In genomic region chr2:29858748-29859473, GRCm38 (mm10) we compare ENCODE assay signal across 8 mouse cellular contexts. TPM values are rescaled to one million over a fixed set of nuclear protein-coding genes. Genes with fewer than 3 reads are reported as not detected.
DNase-seq lines count a peak whose midpoint lies in the region; ATAC-seq and TF ChIP-seq lines count a peak whose summit lies in the region.

No protein-coding gene starts in this region.

- intact Hi-C loops in left cerebral cortex, postnatal 14 days (cut with DNase I) = loop anchor here (1.0 kb wide), 1 partner anchor 40 kb away; no protein-coding TSS in a partner anchor
- intact Hi-C loops in left cerebral cortex, postnatal 36 days (cut with DNase I) = loop anchor here (5.0 kb wide), 1 partner anchor 42 kb away; no protein-coding TSS in a partner anchor

- 3% methylated on average over 5 of the region's 5 CpGs for WGBS in bone marrow, adult 2 months
- WGBS in kidney, adult 2 months = 10% methylated on average over 5 of the region's 5 CpGs

- no peaks in the 10 kb centered on the region for H3K36me3 ChIP-seq in kidney, adult 2 months (ENCODE audit: control insufficient read depth, insufficient read depth, low read length)

- peak; percentile 53; the same call in 1 of the 2 replicates for TF ChIP-seq CTCF in bone marrow, adult 2 months (IDR thresholded peaks at IDR 0.05; ENCODE audit: control insufficient read depth, insufficient read depth, low read length)
- TF ChIP-seq CTCF in kidney, adult 2 months (conservative IDR thresholded peaks at IDR 0.05; ENCODE audit: insufficient read depth, insufficient read length, low read depth, low read length) = peak; percentile 73

- ATAC-seq in CD4-positive, CD25-positive, alpha-beta regulatory T cell, adult 4 months = no peak

- H3K27me3 ChIP-seq in kidney, adult 2 months (replicated peaks; ENCODE audit: control insufficient read depth, insufficient read depth, low read length) = no peaks in the 10 kb centered on the region

- H3K27ac ChIP-seq in bone marrow, adult 2 months (ENCODE audit: control insufficient read depth, insufficient read depth, low read depth, low read length, poor library complexity) = no peak overlapping the region
- H3K27ac ChIP-seq in kidney, adult 2 months (ENCODE audit: insufficient read depth, low read depth, low read length) = no peak overlapping the region

- H3K4me3 ChIP-seq in bone marrow, adult 2 months (replicated peaks; ENCODE audit: control insufficient read depth, low read depth, low read length) = no peak overlapping the region
- no peak overlapping the region for H3K4me3 ChIP-seq in kidney, adult 2 months (ENCODE audit: insufficient read depth, low read depth, low read length)

- peak; percentile 63 for DNase-seq in CD4-positive, CD25-positive, alpha-beta regulatory T cell, adult 2 months (ENCODE audit: low read depth, low spot score)
- DNase-seq in left cerebral cortex, postnatal 14 days (ENCODE audit: low spot score in 2 of 2) = peak; percentile 50 to 63
- no peak for DNase-seq in left cerebral cortex, postnatal 36 days (ENCODE audit: low spot score in 2 of 2)
- peak; percentile 48 for DNase-seq in kidney, adult 2 months
- peak; percentile 39 for DNase-seq in lung, postnatal 25 days (ENCODE audit: low spot score)
- DNase-seq in thymus, postnatal 25 days = peak; percentile 66

- no peak for TF ChIP-seq POLR2A in bone marrow, adult 2 months (IDR thresholded peaks at IDR 0.05; ENCODE audit: borderline replicate concordance, control insufficient read depth, low read depth, low read length)
- TF ChIP-seq POLR2A in kidney, adult 2 months (IDR thresholded peaks at IDR 0.05; ENCODE audit: low read depth, low read length) = no peak

- H3K4me1 ChIP-seq in bone marrow, adult 2 months (ENCODE audit: control insufficient read depth, insufficient read depth, low read length) = no peaks in the 10 kb centered on the region
- no peaks in the 10 kb centered on the region for H3K4me1 ChIP-seq in kidney, adult 2 months (ENCODE audit: control insufficient read depth, insufficient read depth, low read length)

RNA-seq across cellular contexts. Expression of gene Cercam, which starts 10.1 kb away (rescaled TPM):
- polyA plus RNA-seq in CD4-positive, CD25-positive, alpha-beta regulatory T cell, adult 4 months (2017; shearing (Covaris generic)) = under 1 TPM; 0.20 to 0.87 TPM
- total RNA-seq in left cerebral cortex, postnatal 14 days (2021) = 1 to 10 TPM; 5.2 to 7.2 TPM
- total RNA-seq in left cerebral cortex, postnatal 36 days (2021) = 1 to 10 TPM; 5.8 to 10.0 TPM
- polyA plus RNA-seq in bone marrow, adult 2 months (2011; ENCODE audit: insufficient read depth, insufficient read length, low replicate concordance, missing spikeins) = 8.8 and 12.9 TPM in 2 replicates
- 2.3 and 3.3 TPM in 2 replicates for polyA plus RNA-seq in kidney, adult 2 months (2012; rRNA removed)

RNA-seq across cellular contexts. Expression of gene Odf2, which starts 30.1 kb away (rescaled TPM):
- 10 to 100 TPM; 47.1 to 62.9 TPM for polyA plus RNA-seq in CD4-positive, CD25-positive, alpha-beta regulatory T cell, adult 4 months (2017; shearing (Covaris generic))
- total RNA-seq in left cerebral cortex, postnatal 14 days (2021) = 10 to 100 TPM; 92.6 to 95.3 TPM
- total RNA-seq in left cerebral cortex, postnatal 36 days (2021) = 100 to 1,000 TPM in 1 of 2 experiments, 10 to 100 TPM in 1; 71.9 to 116 TPM
- 55.1 and 78.8 TPM in 2 replicates for polyA plus RNA-seq in bone marrow, adult 2 months (2011; ENCODE audit: insufficient read depth, insufficient read length, low replicate concordance, missing spikeins)
- 17.6 and 21.5 TPM in 2 replicates for polyA plus RNA-seq in kidney, adult 2 months (2012; rRNA removed)

RNA-seq across cellular contexts. Expression of gene Urm1, which starts 39.0 kb away (rescaled TPM):
- 10 to 100 TPM; 21.1 to 25.3 TPM for polyA plus RNA-seq in CD4-positive, CD25-positive, alpha-beta regulatory T cell, adult 4 months (2017; shearing (Covaris generic))
- total RNA-seq in left cerebral cortex, postnatal 14 days (2021) = 10 to 100 TPM; 57.3 to 60.2 TPM
- total RNA-seq in left cerebral cortex, postnatal 36 days (2021) = 10 to 100 TPM; 57.0 to 63.4 TPM
- polyA plus RNA-seq in bone marrow, adult 2 months (2011; ENCODE audit: insufficient read depth, insufficient read length, low replicate concordance, missing spikeins) = 14.8 and 22.3 TPM in 2 replicates
- 43.9 and 48.1 TPM in 2 replicates for polyA plus RNA-seq in kidney, adult 2 months (2012; rRNA removed)

RNA-seq across cellular contexts. Expression of gene Slc27a4, which starts 56.5 kb away (rescaled TPM):
- 1 to 10 TPM; 1.1 to 1.8 TPM for polyA plus RNA-seq in CD4-positive, CD25-positive, alpha-beta regulatory T cell, adult 4 months (2017; shearing (Covaris generic))
- 10 to 100 TPM; 93.4 to 96.7 TPM for total RNA-seq in left cerebral cortex, postnatal 14 days (2021)
- 10 to 100 TPM; 75.9 to 81.6 TPM for total RNA-seq in left cerebral cortex, postnatal 36 days (2021)
- 9.7 and 30.6 TPM in 2 replicates for polyA plus RNA-seq in bone marrow, adult 2 months (2011; ENCODE audit: insufficient read depth, insufficient read length, low replicate concordance, missing spikeins)
- 49.7 and 56.2 TPM in 2 replicates for polyA plus RNA-seq in kidney, adult 2 months (2012; rRNA removed)

Comparison
In these comparisons a context has a peak if more than half of its experiments do, and no peak if none do; other contexts are left out.
1. DNase-seq: peak in CD4-positive, CD25-positive, alpha-beta regulatory T cell, adult 2 months (single experiment), left cerebral cortex, postnatal 14 days (2 of 2), kidney, adult 2 months (single experiment), lung, postnatal 25 days (single experiment) and thymus, postnatal 25 days (single experiment); none in left cerebral cortex, postnatal 36 days (0 of 2).